In the genomic region with DNA sequence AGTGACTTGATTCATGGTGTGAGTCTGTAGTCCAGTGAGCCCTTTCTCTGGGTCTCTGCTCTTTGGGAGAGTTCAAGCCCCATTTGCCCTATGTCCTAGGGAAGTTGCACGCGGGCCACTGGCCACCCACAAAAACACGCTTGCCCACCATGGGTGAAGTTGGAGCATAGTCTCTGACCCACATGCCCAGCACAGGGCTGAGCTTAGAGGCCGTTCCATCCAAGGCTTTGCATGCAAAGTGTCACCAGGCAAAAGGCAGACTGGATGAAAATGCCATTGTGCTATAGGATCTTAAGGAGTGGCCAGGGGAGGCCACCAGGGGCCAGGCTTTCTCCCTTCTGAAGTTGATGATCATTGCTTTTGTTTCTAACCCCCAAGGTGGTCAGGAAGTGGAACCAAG, we compare ENCODE assay signal across 11 mouse cellular contexts. TPM values are rescaled to one million over a fixed set of nuclear protein-coding genes. Genes with fewer than 3 reads are reported as not detected.
DNase-seq lines count a peak whose midpoint lies in the region; ATAC-seq lines count a peak whose summit lies in the region.
"Had no signal": no experiment of that assay in that cellular context is flagged by ENCODE, and none has a peak within 500 bp of the region (broad histone marks: within the 10 kb centered on the region; RNA-seq: fewer than 3 reads in every experiment).

No protein-coding gene starts in this region.

- no peaks in the 10 kb centered on the region for H3K9me3 ChIP-seq in heart, embryonic 10.5 days
- H3K9me3 ChIP-seq in hindbrain, embryonic 16.5 days (ENCODE audit: control insufficient read depth, low read length) = no peaks in the 10 kb centered on the region
- H3K9me3 ChIP-seq in embryonic facial prominence, embryonic 10.5 days = no peaks in the 10 kb centered on the region
- H3K9me3 ChIP-seq: stomach, embryonic 15.5 days had no signal

- 87% methylated on average over 4 of the region's 4 CpGs for WGBS in heart, embryonic 10.5 days
- 89% methylated on average over 4 of the region's 4 CpGs for WGBS in hindbrain, embryonic 16.5 days
- 88% methylated on average over 4 of the region's 4 CpGs for WGBS in embryonic facial prominence, embryonic 10.5 days

- H3K4me2 ChIP-seq in hindbrain, embryonic 16.5 days (ENCODE audit: low read length) = no peak overlapping the region
- H3K4me2 ChIP-seq: stomach, embryonic 15.5 days had no signal

- H3K9ac ChIP-seq in hindbrain, embryonic 16.5 days (ENCODE audit: low read depth, low read length) = no peak overlapping the region
- H3K9ac ChIP-seq: liver, embryonic 14.5 days; stomach, embryonic 15.5 days had no signal

- peaks cover 2% of the 10 kb centered on the region; the same call in 1 of the 2 replicates for H3K36me3 ChIP-seq in heart, embryonic 10.5 days
- H3K36me3 ChIP-seq in hindbrain, embryonic 16.5 days (ENCODE audit: control insufficient read depth, insufficient read depth, low read length) = peaks cover 41% of the 10 kb centered on the region
- no peaks in the 10 kb centered on the region for H3K36me3 ChIP-seq in embryonic facial prominence, embryonic 10.5 days (replicated peaks)

- peaks cover 6% of the 10 kb centered on the region for H3K4me1 ChIP-seq in heart, embryonic 10.5 days
- peaks cover 33% of the 10 kb centered on the region for H3K4me1 ChIP-seq in hindbrain, embryonic 16.5 days (ENCODE audit: control insufficient read depth, insufficient read depth, low read depth, low read length)
- H3K4me1 ChIP-seq in embryonic facial prominence, embryonic 10.5 days = peaks cover 15% of the 10 kb centered on the region
- H3K4me1 ChIP-seq: stomach, embryonic 15.5 days had no signal

- peak; percentile 90 for DNase-seq in heart, adult 11 months
- no peak for DNase-seq in heart, embryonic 10.5 days (ENCODE audit: low spot score)
- DNase-seq in layer of hippocampus, adult 9-11 months = peak; percentile 3
- DNase-seq in layer of hippocampus, postnatal 25 days (ENCODE audit: extremely low spot score in 1 of 2, low spot score in 1 of 2) = no peak
- peak; percentile 32 for DNase-seq in MN1 (ENCODE audit: low spot score)
- no peak for DNase-seq in embryonic facial prominence, embryonic 10.5 days (ENCODE audit: low spot score)
- DNase-seq: thymus, postnatal 36 days had no signal

- no peak overlapping the region for H3K4me3 ChIP-seq in heart, embryonic 10.5 days
- H3K4me3 ChIP-seq in hindbrain, embryonic 16.5 days (ENCODE audit: low read length) = no peak overlapping the region
- no peak overlapping the region for H3K4me3 ChIP-seq in embryonic facial prominence, embryonic 10.5 days
- H3K4me3 ChIP-seq: erythroblast, embryonic 14.5 days; stomach, embryonic 15.5 days had no signal

- no peak for ATAC-seq in hindbrain, embryonic 16.5 days

- peaks cover 40% of the 10 kb centered on the region for H3K27me3 ChIP-seq in heart, embryonic 10.5 days (ENCODE audit: insufficient read depth, poor library complexity, severe bottlenecking)
- no peaks in the 10 kb centered on the region for H3K27me3 ChIP-seq in hindbrain, embryonic 16.5 days (replicated peaks; ENCODE audit: control insufficient read depth, insufficient read depth, low read length)
- peaks cover 52% of the 10 kb centered on the region for H3K27me3 ChIP-seq in embryonic facial prominence, embryonic 10.5 days (replicated peaks; ENCODE audit: low read depth, poor library complexity, severe bottlenecking)
- H3K27me3 ChIP-seq: stomach, embryonic 15.5 days had no signal

- no peak overlapping the region for H3K27ac ChIP-seq in heart, embryonic 10.5 days
- H3K27ac ChIP-seq in hindbrain, embryonic 16.5 days (ENCODE audit: low read depth, low read length) = peak overlapping the region; percentile 76
- no peak overlapping the region for H3K27ac ChIP-seq in embryonic facial prominence, embryonic 10.5 days (replicated peaks)
- H3K27ac ChIP-seq: liver, embryonic 14.5 days; stomach, embryonic 15.5 days had no signal

RNA-seq across cellular contexts. Expression of a gene that starts 30.9 kb away (rescaled TPM):
- 0.88 and 2.0 TPM in 2 replicates for polyA plus RNA-seq in heart, embryonic 10.5 days (2016; fragmentation: Nextera tagmentation; extraction: Ambion mirVana)
- 1 to 10 TPM; 3.1 to 3.3 TPM for total RNA-seq in layer of hippocampus, postnatal 25 days (2021)
- 2.7 and 2.9 TPM in 2 replicates for polyA plus RNA-seq in hindbrain, embryonic 16.5 days (2015; fragmentation: Nextera tagmentation; extraction: Ambion mirVana)
- 0.29 and 0.75 TPM in 2 replicates for polyA plus RNA-seq in embryonic facial prominence, embryonic 10.5 days (2016; fragmentation: Nextera tagmentation; extraction: Ambion mirVana)
- polyA plus RNA-seq: erythroblast, embryonic 14.5 days had no signal

Comparison
In these comparisons a context has a peak if more than half of its experiments do, and no peak if none do; other contexts are left out.
1. DNase-seq: peak in heart, adult 11 months (single experiment), layer of hippocampus, adult 9-11 months (single experiment) and MN1 (single experiment); none in heart, embryonic 10.5 days (single experiment), layer of hippocampus, postnatal 25 days (0 of 2) and embryonic facial prominence, embryonic 10.5 days (single experiment).